Mouse (Mus musculus): ENCODE measurements around the gene Etl4.

The Etl4 gene

DNA sequence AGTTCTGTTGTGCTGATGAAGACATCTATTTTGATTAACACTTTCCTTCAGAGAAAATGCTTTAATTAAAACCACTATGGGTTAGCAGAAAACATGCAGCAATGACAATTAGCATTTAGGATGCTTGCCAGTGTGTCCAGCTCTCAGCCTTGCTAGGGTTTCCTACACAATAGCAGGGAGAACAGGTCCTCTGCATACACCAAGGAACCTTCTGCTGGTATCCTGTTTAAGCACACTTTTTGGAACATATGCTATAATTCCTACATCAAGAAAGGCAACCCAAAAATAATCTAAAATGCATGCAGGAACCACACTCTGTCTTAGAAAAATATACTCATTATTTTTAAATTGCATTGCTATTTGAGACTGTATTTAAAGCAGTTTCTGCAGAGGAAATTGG, 673.5 kb downstream of the Etl4 start:
- DNase-seq: no peak

DNA sequence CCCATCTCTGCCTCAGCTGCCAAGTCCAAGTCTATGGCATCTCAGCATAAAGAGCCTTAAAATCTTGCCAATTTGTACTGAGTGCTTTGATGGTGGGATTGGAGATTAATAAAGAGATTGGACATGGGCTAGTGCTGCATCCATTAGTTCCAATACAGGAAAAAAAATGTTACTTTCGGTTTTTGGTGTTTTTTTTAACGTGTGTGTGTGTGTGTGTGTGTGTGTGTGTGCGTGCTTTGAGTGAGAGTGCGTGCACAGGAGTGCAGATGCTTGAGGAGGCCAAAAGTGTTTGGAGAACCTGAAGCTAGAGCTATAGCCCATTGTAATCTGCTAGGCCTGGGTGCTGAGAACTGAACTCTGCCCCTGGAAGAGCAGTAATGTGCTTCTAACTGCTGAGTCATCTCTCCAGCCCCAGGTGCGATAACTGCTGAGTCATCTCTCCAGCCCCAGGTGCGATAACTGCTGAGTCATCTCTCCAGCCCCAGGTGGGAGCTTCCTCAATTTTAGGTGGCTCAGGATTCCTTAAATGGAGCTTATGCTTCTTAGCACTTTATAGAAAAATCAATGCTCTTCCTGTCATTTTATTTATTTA, 674.1 kb downstream of the Etl4 start:
- no peak for DNase-seq

- no peak for DNase-seq
Measured at GRCm38 (mm10) chr2:20587913-20588312, 678.3 kb downstream of the Etl4 start.

DNA sequence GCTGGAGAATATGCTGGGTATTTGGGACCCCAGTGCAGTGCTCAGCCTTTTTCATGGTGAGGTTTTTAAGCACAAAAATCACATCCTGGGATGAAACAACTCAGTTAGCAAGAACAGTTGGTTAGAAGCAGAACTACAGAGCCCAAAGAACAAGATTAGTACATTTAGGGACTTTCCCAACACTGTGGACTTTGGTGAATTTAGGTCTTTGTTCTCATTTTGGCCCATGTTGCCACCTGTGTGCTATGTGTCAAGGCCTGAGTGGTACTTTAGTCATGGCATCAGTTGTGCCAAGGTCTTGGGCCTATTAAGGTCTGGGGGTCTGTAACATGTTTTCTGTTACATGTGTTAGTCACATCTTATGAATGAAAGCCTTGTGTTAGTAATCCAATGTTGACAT, 679.1 kb downstream of the Etl4 start:
- DNase-seq: no peak

GRCm38 (mm10) chr2:20594129-20594528, 684.5 kb downstream of the Etl4 start:
- DNase-seq: no peak

- no peak for DNase-seq
Measured at GRCm38 (mm10) chr2:20595000-20595399, 685.4 kb downstream of the Etl4 start.

DNA sequence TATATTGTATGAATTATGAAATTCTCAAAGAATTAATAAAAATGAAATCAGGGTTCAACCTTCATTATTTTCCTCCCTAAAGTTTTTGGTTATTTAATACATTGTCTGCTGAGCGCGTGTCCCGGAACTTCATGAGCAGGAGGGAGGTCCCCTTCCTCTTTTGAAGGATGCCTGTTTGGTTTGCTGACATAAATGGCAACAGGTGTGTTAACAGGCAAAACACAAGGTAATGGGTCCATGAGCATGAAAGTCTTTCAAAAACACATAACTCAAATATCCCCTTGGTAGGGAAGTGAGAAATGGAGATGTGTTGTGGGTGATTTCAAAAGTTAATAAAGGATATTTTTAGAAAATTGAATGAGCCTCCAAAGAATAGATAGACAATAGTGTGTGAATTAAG, 687.0 kb downstream of the Etl4 start:
- DNase-seq: no peak

DNA sequence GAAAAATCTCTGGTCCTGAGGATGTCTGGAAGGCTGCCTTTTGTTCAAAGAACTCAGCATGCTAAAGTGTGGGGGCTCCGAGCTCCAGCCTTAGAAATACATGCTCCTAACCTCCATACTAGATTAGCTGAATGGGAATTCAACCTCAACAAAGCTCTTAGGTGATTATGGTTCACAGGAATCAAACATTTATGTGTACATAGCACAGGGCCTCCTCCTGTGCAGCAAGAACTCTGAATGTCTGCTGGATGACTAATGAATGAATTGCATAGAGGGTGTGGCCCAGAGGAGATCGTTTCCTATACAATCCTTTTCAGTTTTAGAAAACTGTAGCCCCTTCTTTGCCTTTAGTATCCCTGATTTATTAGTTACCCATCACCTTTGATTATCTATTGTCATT, 687.6 kb downstream of the Etl4 start:
- no peak for DNase-seq

- no peak for DNase-seq
Measured at GRCm38 (mm10) chr2:20602656-20603055, 693.1 kb downstream of the Etl4 start.

DNA sequence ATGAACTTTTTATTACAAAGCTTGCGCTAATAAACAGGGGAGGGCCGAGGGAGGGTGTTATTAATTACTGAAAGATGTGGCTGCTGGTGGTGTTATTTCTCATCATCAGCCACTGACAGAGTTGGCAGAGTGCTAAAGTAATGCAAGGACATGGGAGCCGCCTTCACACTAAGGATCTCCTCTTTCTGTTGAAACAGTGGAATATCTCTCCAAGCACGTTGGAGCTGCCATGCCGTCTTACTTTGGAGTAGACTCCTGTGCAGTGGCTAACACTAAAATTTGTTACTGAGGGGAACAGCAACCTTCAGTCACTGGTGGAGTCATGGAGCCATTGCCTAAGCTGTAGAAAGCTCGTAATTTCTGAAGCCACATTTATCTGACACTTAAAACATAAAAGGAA, 694.0 kb downstream of the Etl4 start:
- no peak for DNase-seq

DNA sequence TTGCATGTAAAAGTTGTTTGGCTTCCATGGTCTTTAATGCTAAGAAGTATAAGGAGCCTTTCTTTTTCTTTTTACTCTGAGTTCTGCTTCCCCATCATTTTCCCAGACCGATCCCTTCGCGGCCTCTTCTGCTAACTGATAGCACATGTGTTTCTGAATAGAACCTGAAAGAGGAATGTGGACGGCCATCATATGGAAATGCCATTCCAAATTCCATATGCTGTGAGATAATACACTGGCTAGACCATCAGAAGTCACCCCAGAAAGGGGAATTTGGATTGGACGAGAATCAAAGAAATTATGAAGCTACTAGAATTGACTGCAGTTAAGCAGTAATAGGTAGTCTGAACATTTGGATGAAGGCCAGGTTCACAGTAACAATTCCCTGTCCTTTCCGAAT, 694.4 kb downstream of the Etl4 start:
- DNase-seq: no peak

DNA sequence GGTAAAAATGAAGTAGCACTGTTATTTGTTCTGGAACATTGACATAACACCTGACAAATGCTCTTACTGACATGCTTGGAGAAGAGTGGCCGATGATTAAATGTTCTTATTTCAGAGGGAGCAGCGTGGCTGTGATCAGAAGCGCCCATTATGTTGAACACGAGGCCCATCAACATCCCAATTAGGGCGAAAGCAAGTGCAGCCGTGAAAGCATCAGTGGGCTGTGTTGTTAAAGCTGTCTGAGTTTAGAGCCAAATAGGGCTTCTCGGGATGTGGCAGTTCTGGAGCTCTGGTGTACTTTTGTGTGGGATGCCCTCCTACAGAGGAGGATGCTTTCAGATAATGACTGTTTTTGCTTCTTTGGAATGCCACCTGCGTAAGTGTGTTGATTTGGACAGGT, 699.6 kb downstream of the Etl4 start:
- DNase-seq: no peak

DNA sequence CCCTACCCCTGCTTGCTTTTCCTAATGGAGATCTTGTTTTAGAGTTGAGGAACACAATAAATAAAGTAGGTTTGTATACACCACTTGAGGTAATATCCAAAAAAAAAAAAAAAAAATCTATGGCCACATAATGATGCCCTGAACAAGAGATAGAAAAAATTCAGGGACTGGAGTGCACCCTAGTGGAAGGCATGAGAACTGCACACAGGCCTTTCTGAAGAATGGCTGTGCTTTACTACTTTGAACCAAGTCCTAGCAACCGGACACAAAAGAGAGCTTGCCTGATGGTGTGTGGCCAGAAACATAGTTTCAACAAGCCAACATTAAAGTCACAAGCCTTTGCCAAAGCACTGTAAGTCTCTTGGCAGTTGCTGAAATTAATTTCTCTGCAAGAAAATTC, 706.4 kb downstream of the Etl4 start:
- DNase-seq: peak; percentile 47

GRCm38 (mm10) chr2:20618396-20618795, 708.8 kb downstream of the Etl4 start:
- DNase-seq: no peak

DNA sequence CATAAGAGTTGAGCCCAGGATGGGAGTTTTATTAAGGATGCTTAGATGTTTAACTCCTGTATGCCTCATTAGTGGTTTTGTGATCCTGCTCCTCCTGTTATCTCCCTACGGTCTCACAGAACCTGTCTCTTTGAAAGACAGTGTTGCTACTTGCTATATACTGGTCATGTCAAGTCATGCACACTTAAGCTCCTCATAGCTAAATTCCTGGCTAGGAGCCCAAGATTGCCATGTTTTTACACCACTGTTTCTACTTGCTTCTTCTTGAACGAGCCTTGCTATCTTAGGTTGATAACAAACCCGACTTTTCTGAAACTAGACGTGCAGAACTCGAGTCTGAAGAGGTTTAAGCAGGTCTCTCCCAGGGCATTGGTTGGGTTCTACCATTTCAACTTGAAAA, 710.3 kb downstream of the Etl4 start:
- no peak for DNase-seq

- no peak for DNase-seq
Measured at GRCm38 (mm10) chr2:20629156-20629712, 719.7 kb downstream of the Etl4 start.

- no peak for DNase-seq
Measured at GRCm38 (mm10) chr2:20638604-20639003, 729.0 kb downstream of the Etl4 start.

- no peak for DNase-seq
Measured at GRCm38 (mm10) chr2:20639721-20640120, 730.1 kb downstream of the Etl4 start.

- no peak for DNase-seq
Measured at GRCm38 (mm10) chr2:20642818-20643217, 733.2 kb downstream of the Etl4 start.

GRCm38 (mm10) chr2:20649817-20650216, 740.2 kb downstream of the Etl4 start:
- peak; percentile 80 for DNase-seq

DNA sequence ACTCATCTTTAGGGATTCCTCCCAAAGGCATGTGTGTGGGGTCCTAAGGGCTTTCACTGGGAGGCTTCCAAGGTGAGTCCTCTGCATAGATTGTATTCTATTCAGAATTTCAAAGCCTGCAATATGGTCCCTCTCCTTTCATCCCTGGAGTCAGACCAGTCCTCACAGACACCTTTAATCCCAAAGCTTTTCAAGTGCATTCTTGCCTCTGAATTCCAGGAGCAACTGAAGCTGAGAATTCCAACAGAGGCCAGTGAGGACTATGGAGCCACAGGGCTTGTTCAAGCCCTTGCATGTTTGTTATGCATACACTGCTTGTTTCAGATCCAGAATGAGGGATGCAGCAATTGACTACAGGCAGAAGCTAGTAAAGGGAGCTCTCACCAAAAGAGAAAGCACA, 743.5 kb downstream of the Etl4 start:
- DNase-seq: no peak

GRCm38 (mm10) chr2:20654058-20654457, 744.5 kb downstream of the Etl4 start:
- DNase-seq: no peak

DNA sequence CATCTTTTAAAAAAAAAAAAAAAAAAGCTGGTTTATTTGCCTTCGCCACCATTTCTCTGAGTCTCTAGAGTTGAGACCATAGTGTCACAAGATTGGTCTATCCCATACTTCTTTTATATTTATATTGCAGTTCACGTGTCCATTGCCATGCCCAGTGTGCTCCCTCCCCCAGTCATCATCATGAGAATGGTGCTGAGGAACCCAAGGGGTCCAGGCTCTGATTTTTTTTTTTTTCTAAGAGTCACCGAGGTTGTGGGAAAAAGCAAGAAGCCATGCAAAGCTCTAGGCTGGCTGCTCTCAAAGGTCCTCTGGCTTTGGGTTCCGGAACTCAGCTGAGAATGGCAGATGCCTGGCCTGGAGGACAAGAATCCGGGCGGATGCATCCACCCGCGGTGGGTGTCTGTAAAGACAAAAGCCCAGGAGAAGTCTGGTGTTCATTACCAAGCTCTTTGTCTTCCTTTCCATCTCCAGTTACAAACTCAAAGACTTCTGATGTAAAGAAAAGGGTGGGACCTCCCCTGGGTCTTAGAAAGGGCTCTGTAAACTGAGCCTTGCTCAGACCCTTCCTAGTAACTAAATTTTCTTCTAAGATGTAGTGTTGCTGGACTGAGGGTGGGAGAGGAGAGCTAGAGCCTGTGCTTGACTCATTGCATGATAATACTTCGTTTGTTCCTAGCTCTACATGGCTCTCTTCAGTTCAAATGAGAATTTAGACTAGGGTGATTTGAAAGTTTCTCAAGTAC, 745.2 kb downstream of the Etl4 start:
- no peak for DNase-seq

- no peak for DNase-seq
Measured at GRCm38 (mm10) chr2:20655341-20655612, 745.7 kb downstream of the Etl4 start.

DNA sequence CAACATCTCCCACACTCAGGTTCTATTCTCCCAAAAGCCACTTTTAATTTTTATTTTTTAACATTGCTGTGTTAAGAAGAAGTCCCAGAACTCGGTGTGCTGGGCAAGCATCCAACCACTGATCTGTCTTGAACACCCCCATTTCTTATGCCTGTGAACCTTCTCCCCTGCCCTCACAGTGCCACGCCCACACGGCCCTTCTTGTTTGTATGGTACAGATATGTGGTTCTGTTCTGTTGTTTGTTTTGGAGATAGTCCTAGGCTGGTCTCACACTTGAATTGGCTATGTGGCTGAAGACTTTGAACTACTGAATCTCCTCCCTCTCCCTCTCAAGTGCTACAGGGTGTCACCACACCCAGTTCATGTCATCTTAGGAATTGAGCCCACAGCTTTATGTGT, 748.3 kb downstream of the Etl4 start:
- DNase-seq: peak; percentile 20

Data from kidney, adult 11 months (tissue).